Mouse (Mus musculus) myocyte (in vitro differentiated cells): ENCODE data around the gene Trim69.

Experiments
- CEBPB ChIP-seq: IDR thresholded peaks from 2 replicates; pipeline ENCODE4 v1.6.1; 2011; ENCODE audit warnings: mild to moderate bottlenecking, moderate library complexity; ENCODE audit not compliant: poor library complexity, insufficient read depth, severe bottlenecking
- E2F4 ChIP-seq: IDR thresholded peaks from one replicate; pipeline ENCODE4 v1.6.1; 2011; ENCODE audit warnings: mild to moderate bottlenecking, control low read depth, moderate library complexity; ENCODE audit not compliant: insufficient read depth
- MAX ChIP-seq: IDR thresholded peaks from one replicate; pipeline ENCODE4 v1.6.1; 2011; ENCODE audit warnings: low read depth, mild to moderate bottlenecking, control low read depth
- MYOG ChIP-seq, 3 experiments: IDR thresholded peaks; one replicate each; pipeline ENCODE4 v1.6.1; 2011; ENCODE audit warnings: control low read depth in 2 of 3, low read depth in 2 of 3, mild to moderate bottlenecking in 2 of 3; ENCODE audit not compliant: insufficient read length in 2 of 3, control insufficient read depth in 1 of 3, insufficient read depth in 1 of 3
- POLR2A ChIP-seq: IDR thresholded peaks from one replicate; pipeline ENCODE4 v1.6.1; 2011; ENCODE audit warnings: low read depth, mild to moderate bottlenecking, control low read depth, moderate library complexity; ENCODE audit not compliant: insufficient read length
- REST ChIP-seq: IDR thresholded peaks from one replicate; pipeline ENCODE4 v1.6.1; 2011; ENCODE audit warnings: mild to moderate bottlenecking, control low read depth, moderate library complexity; ENCODE audit not compliant: insufficient read depth, insufficient read length
- SRF ChIP-seq: IDR thresholded peaks from one replicate; pipeline ENCODE4 v1.6.1; 2011; ENCODE audit warnings: low read depth; ENCODE audit not compliant: control insufficient read depth, insufficient read length
- TCF12 ChIP-seq: IDR thresholded peaks from one replicate; pipeline ENCODE4 v1.6.1; 2011; ENCODE audit warnings: mild to moderate bottlenecking, control low read depth; ENCODE audit not compliant: poor library complexity, insufficient read depth, severe bottlenecking
- USF1 ChIP-seq: IDR thresholded peaks from one replicate; pipeline ENCODE4 v1.6.1; 2011; ENCODE audit warnings: low read depth, mild to moderate bottlenecking, control low read depth, moderate library complexity

DNA sequence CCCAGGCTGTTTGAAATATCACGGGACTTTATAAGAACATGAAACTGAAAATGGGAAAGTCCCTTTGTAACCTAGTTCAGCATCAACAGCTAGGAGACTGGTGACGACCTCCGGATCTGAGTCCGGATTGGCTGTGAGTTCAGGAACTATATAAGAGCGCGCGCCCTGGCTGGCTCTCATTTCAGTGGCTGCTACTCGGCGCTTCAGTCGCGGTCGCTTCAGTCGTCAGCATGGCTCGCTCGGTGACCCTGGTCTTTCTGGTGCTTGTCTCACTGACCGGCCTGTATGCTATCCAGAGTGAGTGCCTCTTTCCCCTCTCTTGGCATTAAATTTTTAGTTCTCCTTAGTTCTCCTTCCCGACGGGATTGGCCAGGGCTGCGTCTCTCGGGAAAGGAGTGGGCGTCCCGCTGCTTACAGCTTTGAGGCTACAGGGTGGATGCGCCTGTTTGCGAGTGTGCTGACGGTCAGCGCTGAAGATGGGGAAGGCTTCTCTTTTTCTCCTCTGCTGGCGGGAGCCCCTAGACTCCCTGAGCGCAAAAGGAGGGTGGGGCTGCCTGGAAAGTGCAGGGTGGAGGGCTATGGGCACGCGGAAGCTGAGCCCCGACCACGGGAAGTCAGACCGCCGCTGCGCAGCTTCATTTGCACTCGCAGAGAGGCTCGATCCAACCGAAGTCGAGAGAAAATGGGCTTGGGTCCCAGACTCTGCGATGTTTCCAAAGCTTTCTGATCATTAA lies 12.8 kb upstream of the Trim69 start, which contains the start of gene B2m:
- TF ChIP-seq POLR2A, result peak; percentile 98
- no peak for TF ChIP-seq TCF12
- TF ChIP-seq MAX, result no peak
- TF ChIP-seq E2F4, result no peak
- TF ChIP-seq MYOG (IDR thresholded peaks at IDR 0.05; ENCODE audit: control insufficient read depth in 1 of 3, insufficient read depth in 1 of 3, insufficient read length in 2 of 3, low read depth in 2 of 3), result no peak
- TF ChIP-seq SRF, result no peak
- TF ChIP-seq CEBPB, result no peak
- TF ChIP-seq USF1, result no peak
- TF ChIP-seq REST, result peak; percentile 3
